Mouse (Mus musculus) thymus, adult 2 months (tissue): Measurements from ENCODE around the gene Lrrc41. TPM values are rescaled to one million over a fixed set of nuclear protein-coding genes. Genes with fewer than 3 reads are reported as not detected.

ENCODE experiments used
- DNase-seq: peaks from one replicate; pipeline ENCODE4 v3.0.0; 2021
- H3K27ac ChIP-seq: fragments of 200-500 bp; 2 replicates; pipeline ENCODE4 v1.5.1; 2012; ENCODE audit warnings: low read length, control low read depth; ENCODE audit not compliant: control insufficient read depth, insufficient read depth
- H3K27me3 ChIP-seq: fragments of 200-500 bp; 2 replicates; pipeline ENCODE4 v1.6.1; 2012; ENCODE audit warnings: mild to moderate bottlenecking, low read length, moderate library complexity, mixed read lengths; ENCODE audit not compliant: control insufficient read depth, insufficient read depth
- H3K36me3 ChIP-seq: fragments of 200-500 bp; 2 replicates; pipeline ENCODE4 v1.6.1; 2012; ENCODE audit warnings: mild to moderate bottlenecking, low read length, moderate library complexity; ENCODE audit not compliant: control insufficient read depth, insufficient read depth
- H3K4me1 ChIP-seq: fragments of 200-500 bp; replicated peaks from 2 replicates; pipeline ENCODE4 v1.6.1; 2012; ENCODE audit warnings: low read length; ENCODE audit not compliant: control insufficient read depth, insufficient read depth
- H3K4me3 ChIP-seq: fragments of 200-500 bp; 2 replicates; pipeline ENCODE4 v1.5.1; 2012; ENCODE audit warnings: mild to moderate bottlenecking, low read length, control low read depth, moderate library complexity; ENCODE audit not compliant: control insufficient read depth, insufficient read depth
- CTCF ChIP-seq: fragments of 200-500 bp; IDR thresholded peaks from 2 replicates; pipeline ENCODE4 v1.5.1; 2012; ENCODE audit warnings: mild to moderate bottlenecking, control low read depth, low read length, moderate library complexity, borderline replicate concordance; ENCODE audit not compliant: control insufficient read depth, poor library complexity, insufficient read depth; ENCODE audit errors: extremely low read depth
- POLR2A ChIP-seq: fragments of 200-500 bp; IDR thresholded peaks from 2 replicates; pipeline ENCODE4 v1.6.1; 2012; ENCODE audit warnings: mild to moderate bottlenecking, low read length, control low read depth, moderate library complexity; ENCODE audit not compliant: control insufficient read depth, poor library complexity, insufficient read depth; ENCODE audit errors: extremely low read depth
- WGBS: fragments of 180-500 bp; shearing (Covaris S2); methylation state at CpG from one replicate; pipeline ENCODE4 v1.1.7; 2018; 5-methylcytosine and 5-hydroxymethylcytosine counted together
- polyA plus RNA-seq: library from polyadenylated mRNA; depleted of rRNA; stranded (reverse); fragments of >200 nt; gene quantifications from 2 replicates; pipeline ENCODE4 v1.2.3, GENCODE M21; 2012; rRNA removed

Gene Lrrc41
- polyA plus RNA-seq = 66.1 and 67.1 TPM in 2 replicates

- Histone ChIP-seq H3K4me1 (peaks cover 15% of the 10 kb centered on the region), H3K27ac (peak within 1 kb of the TSS; percentile 27; the same call in 1 of the 2 replicates), H3K36me3 (peaks cover 3% of the 10 kb centered on the region), H3K4me3 (peak within 1 kb of the TSS; percentile 91), H3K27me3 (no peaks in the 10 kb centered on the region)
- TF ChIP-seq CTCF (peak; percentile 40; the same call in 1 of the 2 replicates), POLR2A (peak; percentile 77)
- WGBS = under 1% methylated on average over 55 of the region's 55 CpGs
- DNase-seq = peak; percentile 90
These were observed at the start of gene Lrrc41, which contains the start of gene Uqcrh for GRCm38 (mm10) chr4:116074861-116075620. Lrrc41 (plus strand) TSS chr4:116075269. Uqcrh (minus strand) TSS chr4:116075071.

- Histone ChIP-seq H3K27me3 (no peaks in the 10 kb centered on the region), H3K36me3 (peaks cover 24% of the 10 kb centered on the region), H3K4me3 (no peak overlapping the region), H3K27ac (no peak overlapping the region), H3K4me1 (no peaks in the 10 kb centered on the region)
- TF ChIP-seq POLR2A (no peak), CTCF (no peak)
- WGBS = 92% methylated on average over 9 of the region's 9 CpGs
- DNase-seq = no peak
These were observed 42.2 kb upstream of the Lrrc41 start for GRCm38 (mm10) chr4:116032906-116033305.

GRCm38 (mm10) chr4:116033374-116033773, 41.7 kb upstream of the Lrrc41 start:
- Histone ChIP-seq H3K36me3 (peaks cover 27% of the 10 kb centered on the region), H3K4me3 (no peak overlapping the region), H3K4me1 (no peaks in the 10 kb centered on the region), H3K27ac (no peak overlapping the region), H3K27me3 (no peaks in the 10 kb centered on the region)
- no peak for DNase-seq
- TF ChIP-seq POLR2A = no peak
- no peak for TF ChIP-seq CTCF
- 98% methylated on average over 5 of the region's 5 CpGs for WGBS

GRCm38 (mm10) chr4:116040466-116040865, 34.6 kb upstream of the Lrrc41 start:
- Histone ChIP-seq H3K4me3 (no peak overlapping the region), H3K4me1 (no peaks in the 10 kb centered on the region), H3K36me3 (peaks cover 15% of the 10 kb centered on the region), H3K27ac (no peak overlapping the region), H3K27me3 (no peaks in the 10 kb centered on the region)
- no peak for TF ChIP-seq POLR2A
- no peak for TF ChIP-seq CTCF
- DNase-seq = no peak
- WGBS = 98% methylated on average over 2 of the region's 2 CpGs

- Histone ChIP-seq H3K4me1 (no peaks in the 10 kb centered on the region), H3K36me3 (peaks cover 14% of the 10 kb centered on the region), H3K27me3 (no peaks in the 10 kb centered on the region), H3K4me3 (no peak overlapping the region), H3K27ac (no peak overlapping the region)
- TF ChIP-seq CTCF = no peak
- WGBS = 83% methylated on average over 3 of the region's 3 CpGs
- DNase-seq = no peak
These were observed 32.9 kb upstream of the Lrrc41 start for GRCm38 (mm10) chr4:116042186-116042585.

- 93% methylated on average over 2 of the region's 2 CpGs for WGBS
These were observed 28.5 kb upstream of the Lrrc41 start for GRCm38 (mm10) chr4:116046604-116047003.

GRCm38 (mm10) chr4:116047681-116048080, 27.4 kb upstream of the Lrrc41 start:
- TF ChIP-seq POLR2A = no peak
- TF ChIP-seq CTCF = no peak
- H3K4me3 ChIP-seq = no peak overlapping the region
- H3K27ac ChIP-seq = no peak overlapping the region
- peaks cover 16% of the 10 kb centered on the region for H3K36me3 ChIP-seq
- H3K4me1 ChIP-seq = peaks cover 8% of the 10 kb centered on the region
- 97% methylated on average over 1 of the region's 1 CpGs for WGBS
- no peaks in the 10 kb centered on the region for H3K27me3 ChIP-seq
- no peak for DNase-seq

More at GRCm38 (mm10) chr4:116046604-116047003, 28.5 kb upstream of the Lrrc41 start:
- Histone ChIP-seq H3K27me3 (no peaks in the 10 kb centered on the region), H3K27ac (no peak overlapping the region), H3K4me1 (no peaks in the 10 kb centered on the region), H3K4me3 (no peak overlapping the region), H3K36me3 (peaks cover 16% of the 10 kb centered on the region)
- TF ChIP-seq POLR2A = no peak
- TF ChIP-seq CTCF = no peak
- DNase-seq = no peak
